Mouse (Mus musculus) liver, embryonic 14.5 days (tissue): ENCODE measurements around the gene Zranb3.

Source experiments
- CTCF ChIP-seq: IDR thresholded peaks from 2 replicates; pipeline ENCODE4 v1.5.1; 2016; ENCODE audit warnings: antibody characterized with exemption, low read depth, control low read depth
- EP300 ChIP-seq: IDR thresholded peaks from 2 replicates; pipeline ENCODE4 v1.6.1; 2016; ENCODE audit warnings: antibody characterized with exemption, low read depth

DNA sequence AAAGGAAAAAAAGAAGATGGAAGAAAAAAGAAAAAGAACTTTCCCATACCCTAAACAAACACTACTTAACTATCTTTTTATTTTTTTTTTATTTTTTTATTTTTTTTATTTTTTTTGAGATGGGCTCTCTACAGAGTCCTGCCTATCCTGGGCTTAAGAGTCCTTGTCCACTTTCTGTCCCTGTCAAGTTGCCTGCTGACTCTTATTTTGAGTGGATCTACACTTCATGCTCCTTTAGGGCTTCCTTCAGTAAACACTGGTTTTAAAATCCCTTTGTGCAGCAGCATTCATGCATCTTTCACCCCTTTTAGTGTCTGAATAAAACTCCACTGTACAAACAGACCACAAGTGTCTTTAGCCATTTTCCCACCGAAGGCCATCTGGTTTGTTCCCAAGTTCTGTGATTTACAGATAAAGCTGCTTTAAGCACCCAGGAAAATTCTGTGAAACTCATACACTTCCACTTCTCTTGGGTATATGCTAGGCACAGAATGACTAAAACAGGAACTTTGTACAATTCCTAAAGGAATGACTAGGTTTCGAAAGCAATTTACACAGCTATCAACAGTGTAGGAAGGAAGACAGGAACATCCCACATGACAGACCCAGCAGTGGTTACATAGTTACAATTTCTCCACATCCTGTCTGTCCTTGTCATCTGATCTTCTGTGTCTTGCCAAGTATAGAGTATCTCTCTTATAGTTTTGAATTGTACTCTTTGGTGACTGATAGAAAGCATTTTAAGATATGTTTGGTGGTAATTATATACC, 82.7 kb downstream of the Zranb3 start:
- TF ChIP-seq EP300: no peak
- TF ChIP-seq CTCF: no peak
